Mouse (Mus musculus) MEL (cell line): ENCODE measurements around the gene Plcb4. TPM values are rescaled to one million over a fixed set of nuclear protein-coding genes. Genes with fewer than 3 reads are reported as not detected.

ENCODE experiments used
- DNase-seq: peaks from one replicate; pipeline ENCODE4 v3.0.0; 2011; ENCODE audit warnings: low read depth, low spot score
- H3K27ac ChIP-seq: 2 replicates; pipeline ENCODE4 v1.5.1; 2012; ENCODE audit warnings: low read depth, mild to moderate bottlenecking, control low read depth, low read length, moderate library complexity; ENCODE audit not compliant: control insufficient read depth
- H3K27me3 ChIP-seq, 2 experiments: fragments of 150-350 bp in 1 of 2; sonication (generic) in 1 of 2; 2 replicates each; pipeline ENCODE4 v1.6.1; 2012; ENCODE audit warnings: low read length in 2 of 2, mild to moderate bottlenecking in 2 of 2, improper control_type of control experiment in 1 of 2, moderate library complexity in 1 of 2; ENCODE audit not compliant: insufficient read depth in 2 of 2, control insufficient read depth in 1 of 2
- H3K36me3 ChIP-seq, 2 experiments: 2 replicates each; pipeline ENCODE4 v1.6.1; 2012 to 2014; ENCODE audit warnings: low read length in 2 of 2, improper control_type of control experiment in 1 of 2, inconsistent platforms in 1 of 2, mild to moderate bottlenecking in 1 of 2; ENCODE audit not compliant: insufficient read depth in 2 of 2, control insufficient read depth in 1 of 2
- H3K4me1 ChIP-seq, 2 experiments: fragments of 150-350 bp in 1 of 2; sonication (generic) in 1 of 2; 2 replicates each; pipeline ENCODE4 v1.6.1; 2012; ENCODE audit warnings: low read length in 2 of 2, improper control_type of control experiment in 1 of 2, mild to moderate bottlenecking in 1 of 2; ENCODE audit not compliant: insufficient read depth in 2 of 2, control insufficient read depth in 1 of 2
- H3K4me3 ChIP-seq, 2 experiments: fragments of 150-350 bp in 1 of 2; sonication (generic) in 1 of 2; 2 replicates each; pipeline ENCODE4 v1.5.1; 2012; ENCODE audit warnings: low read depth in 2 of 2, low read length in 2 of 2, mild to moderate bottlenecking in 2 of 2, moderate library complexity in 2 of 2, control low read depth in 1 of 2, improper control_type of control experiment in 1 of 2; ENCODE audit not compliant: control insufficient read depth in 1 of 2, insufficient read depth in 1 of 2
- H3K79me2 ChIP-seq: 2 replicates; pipeline ENCODE4 v1.6.1; 2012; ENCODE audit warnings: mild to moderate bottlenecking, low read length, moderate library complexity; ENCODE audit not compliant: control insufficient read depth, poor library complexity, insufficient read depth
- H3K9ac ChIP-seq: 2 replicates; pipeline ENCODE4 v1.6.1; 2012; ENCODE audit warnings: low read depth, mild to moderate bottlenecking, control low read depth, low read length, moderate library complexity; ENCODE audit not compliant: control insufficient read depth, poor library complexity, severe bottlenecking
- H3K9me3 ChIP-seq: fragments of 150-350 bp; sonication (generic); replicated peaks from 2 replicates; pipeline ENCODE4 v1.6.1; 2012; ENCODE audit warnings: mild to moderate bottlenecking, low read length, improper control_type of control experiment, moderate library complexity; ENCODE audit not compliant: insufficient read depth
- BHLHE40 ChIP-seq: IDR thresholded peaks from 2 replicates; pipeline ENCODE4 v1.6.1; 2012; ENCODE audit warnings: low read depth, mild to moderate bottlenecking, inconsistent platforms, low read length, improper control_type of control experiment, borderline replicate concordance
- CHD1 ChIP-seq: IDR thresholded peaks from 2 replicates; pipeline ENCODE4 v1.6.1; 2012; ENCODE audit warnings: low read depth, mild to moderate bottlenecking, inconsistent platforms, low read length, improper control_type of control experiment
- CTCF ChIP-seq, 3 experiments: IDR thresholded peaks in 2 of 3; conservative IDR thresholded peaks in 1 of 3; 2 replicates each; pipeline ENCODE4 v1.5.1; 2011 to 2012; ENCODE audit warnings: low read length in 3 of 3, low read depth in 2 of 3, mild to moderate bottlenecking in 2 of 3, improper control_type of control experiment in 1 of 3, inconsistent platforms in 1 of 3, mixed read lengths in 1 of 3, moderate library complexity in 1 of 3; ENCODE audit not compliant: control insufficient read depth in 1 of 3, insufficient read depth in 1 of 3, poor library complexity in 1 of 3, severe bottlenecking in 1 of 3
- ETS1 ChIP-seq: IDR thresholded peaks from 2 replicates; pipeline ENCODE4 v1.6.1; 2012; ENCODE audit warnings: low read depth, mild to moderate bottlenecking, inconsistent platforms, low read length, improper control_type of control experiment, moderate library complexity
- GATA1 ChIP-seq: IDR thresholded peaks from 2 replicates; pipeline ENCODE4 v1.6.1; 2011; ENCODE audit warnings: low read depth, low read length, improper control_type of control experiment
- HCFC1 ChIP-seq: IDR thresholded peaks from 2 replicates; pipeline ENCODE4 v1.6.1; 2012; ENCODE audit warnings: low read depth, mild to moderate bottlenecking, inconsistent platforms, low read length, improper control_type of control experiment, moderate library complexity
- KAT2A ChIP-seq: conservative IDR thresholded peaks from 2 replicates; pipeline ENCODE4 v1.6.1; 2012; ENCODE audit warnings: low read depth, low read length, improper control_type of control experiment, inconsistent platforms
- MAX ChIP-seq: IDR thresholded peaks from 2 replicates; pipeline ENCODE4 v1.6.1; 2011; ENCODE audit warnings: low read length, improper control_type of control experiment
- MAZ ChIP-seq: IDR thresholded peaks from 2 replicates; pipeline ENCODE4 v1.6.1; 2012; ENCODE audit warnings: low read depth, mild to moderate bottlenecking, inconsistent platforms, low read length, improper control_type of control experiment
- MEF2A ChIP-seq: IDR thresholded peaks from 2 replicates; pipeline ENCODE4 v1.6.1; 2014; ENCODE audit warnings: low read depth, mild to moderate bottlenecking, inconsistent platforms, low read length, improper control_type of control experiment; ENCODE audit not compliant: poor library complexity, insufficient replicate concordance, severe bottlenecking; ENCODE audit errors: extremely low read depth
- MYB ChIP-seq: IDR thresholded peaks from 2 replicates; pipeline ENCODE4 v1.6.1; 2011; ENCODE audit warnings: mild to moderate bottlenecking, low read depth, low read length, improper control_type of control experiment
- NELFE ChIP-seq: IDR thresholded peaks from 2 replicates; pipeline ENCODE4 v1.6.1; 2011; ENCODE audit warnings: low read depth, low read length, improper control_type of control experiment
- NRF1 ChIP-seq: IDR thresholded peaks from 2 replicates; pipeline ENCODE4 v1.6.1; 2014; ENCODE audit warnings: low read depth, mild to moderate bottlenecking, inconsistent platforms, low read length, improper control_type of control experiment, moderate library complexity; ENCODE audit not compliant: poor library complexity, insufficient read depth, severe bottlenecking
- POLR2A ChIP-seq, 2 experiments: IDR thresholded peaks; 2 replicates each; pipeline ENCODE4 v1.6.1; 2011 to 2012; ENCODE audit warnings: low read length in 2 of 2, mild to moderate bottlenecking in 2 of 2, control low read depth in 1 of 2, improper control_type of control experiment in 1 of 2, low read depth in 1 of 2, moderate library complexity in 1 of 2; ENCODE audit not compliant: control insufficient read depth in 1 of 2, insufficient read depth in 1 of 2, poor library complexity in 1 of 2
- POLR2AphosphoS5 ChIP-seq: IDR thresholded peaks from 2 replicates; pipeline ENCODE4 v1.6.1; 2012; ENCODE audit warnings: low read depth, borderline replicate concordance, mild to moderate bottlenecking, inconsistent platforms, low read length, moderate library complexity, mixed read lengths
- RAD21 ChIP-seq: IDR thresholded peaks from 2 replicates; pipeline ENCODE4 v1.6.1; 2011; ENCODE audit warnings: mild to moderate bottlenecking, low read depth, low read length, improper control_type of control experiment
- SMC3 ChIP-seq: IDR thresholded peaks from 2 replicates; pipeline ENCODE4 v1.6.1; 2011; ENCODE audit warnings: low read depth, low read length, improper control_type of control experiment
- TAL1 ChIP-seq: IDR thresholded peaks from 2 replicates; pipeline ENCODE4 v1.6.1; 2012; ENCODE audit warnings: mild to moderate bottlenecking, inconsistent platforms, low read length, moderate library complexity, mixed read lengths
- UBTF ChIP-seq: IDR thresholded peaks from 2 replicates; pipeline ENCODE4 v1.6.1; 2012; ENCODE audit warnings: low read depth, mild to moderate bottlenecking, inconsistent platforms, low read length, improper control_type of control experiment, moderate library complexity, borderline replicate concordance; ENCODE audit not compliant: insufficient read depth
- USF1 ChIP-seq: IDR thresholded peaks from 2 replicates; pipeline ENCODE4 v1.6.1; 2014; ENCODE audit warnings: low read depth, mild to moderate bottlenecking, inconsistent platforms, low read length, improper control_type of control experiment, moderate library complexity
- ZC3H11A ChIP-seq: IDR thresholded peaks from 2 replicates; pipeline ENCODE4 v1.6.1; 2012; ENCODE audit warnings: low read depth, mild to moderate bottlenecking, inconsistent platforms, low read length, improper control_type of control experiment
- ZMIZ1 ChIP-seq: IDR thresholded peaks from 2 replicates; pipeline ENCODE4 v1.6.1; 2012; ENCODE audit warnings: low read depth, mild to moderate bottlenecking, inconsistent platforms, low read length, improper control_type of control experiment, moderate library complexity
- polyA plus RNA-seq, 2 experiments: library from polyadenylated mRNA; stranded (reverse) in 1 of 2; unstranded in 1 of 2; fragments of >175 nt in 1 of 2; fragments of >200 nt in 1 of 2; gene quantifications; 2 replicates each; pipeline versions ENCODE4 v1.2.1 to v1.2.4; 2012; ENCODE audit warnings: low replicate concordance in 2 of 2, low read depth in 1 of 2; ENCODE audit not compliant: insufficient read length in 2 of 2, insufficient read depth in 1 of 2, missing spikeins in 1 of 2
- total RNA-seq: library from RNA; depleted of rRNA; stranded (reverse); fragments of 300-350 nt; gene quantifications from 2 replicates; pipeline ENCODE4 v1.2.3, GENCODE M21; 2012

Gene Plcb4
- total and polyA plus RNA-seq, 3 experiments: not detected

GRCm38 (mm10) chr2:136002118-136002517 is 343.3 kb downstream of the Plcb4 start:
- Histone ChIP-seq H3K4me1 (no peaks in the 10 kb centered on the region), H3K9ac (no peak overlapping the region), H3K27ac (no peak overlapping the region), H3K4me3 (no peak overlapping the region), H3K36me3 (no peaks in the 10 kb centered on the region), H3K27me3 (no peaks in the 10 kb centered on the region), H3K9me3 (no peaks in the 10 kb centered on the region), H3K79me2 (no peaks in the 10 kb centered on the region)
- TF ChIP-seq CTCF (IDR thresholded peaks at IDR 0.05 in 2 of 3, conservative IDR thresholded peaks at IDR 0.05 in 1 of 3; ENCODE audit: control insufficient read depth in 1 of 3, insufficient read depth in 1 of 3, low read depth in 2 of 3, low read length in 3 of 3, poor library complexity in 1 of 3, severe bottlenecking in 1 of 3) (peak in 2 of 3 experiments; percentile 9 to 15; a peak in 2 of 6 replicates), POLR2AphosphoS5 (no peak)
- DNase-seq: no peak

GRCm38 (mm10) chr2:136003836-136004235 is 345.0 kb downstream of the Plcb4 start:
- no peak overlapping the region for H3K9ac ChIP-seq

GRCm38 (mm10) chr2:136006280-136006679 is 347.5 kb downstream of the Plcb4 start:
- DNase-seq: no peak
- H3K9me3 ChIP-seq: no peaks in the 10 kb centered on the region
- H3K4me3 ChIP-seq: no peak overlapping the region
- no peak overlapping the region for H3K27ac ChIP-seq
- no peaks in the 10 kb centered on the region for H3K36me3 ChIP-seq
- no peaks in the 10 kb centered on the region for H3K79me2 ChIP-seq
- no peak overlapping the region for H3K9ac ChIP-seq
- H3K4me1 ChIP-seq: no peaks in the 10 kb centered on the region
- no peaks in the 10 kb centered on the region for H3K27me3 ChIP-seq
- TF ChIP-seq SMC3: no peak
- no peak for TF ChIP-seq CHD1
- TF ChIP-seq ZC3H11A: no peak
- TF ChIP-seq TAL1: no peak
- TF ChIP-seq ZMIZ1: no peak
- no peak for TF ChIP-seq KAT2A
- no peak for TF ChIP-seq MYB
- no peak for TF ChIP-seq NRF1
- no peak for TF ChIP-seq HCFC1

More at GRCm38 (mm10) chr2:136003836-136004235, 345.0 kb downstream of the Plcb4 start:
- no peak overlapping the region for H3K4me3 ChIP-seq
- no peaks in the 10 kb centered on the region for H3K4me1 ChIP-seq
- H3K79me2 ChIP-seq: no peaks in the 10 kb centered on the region
- no peak for DNase-seq
- no peaks in the 10 kb centered on the region for H3K9me3 ChIP-seq
- no peak for TF ChIP-seq GATA1
- no peak for TF ChIP-seq MAX
- no peak for TF ChIP-seq MAZ
- TF ChIP-seq KAT2A: no peak
- no peak for TF ChIP-seq CTCF (IDR thresholded peaks at IDR 0.05 in 2 of 3, conservative IDR thresholded peaks at IDR 0.05 in 1 of 3; ENCODE audit: control insufficient read depth in 1 of 3, insufficient read depth in 1 of 3, low read depth in 2 of 3, low read length in 3 of 3, poor library complexity in 1 of 3, severe bottlenecking in 1 of 3)
- TF ChIP-seq RAD21: no peak
- TF ChIP-seq UBTF: no peak
- no peak for TF ChIP-seq POLR2A (IDR thresholded peaks at IDR 0.05; ENCODE audit: control insufficient read depth in 1 of 2, insufficient read depth in 1 of 2, low read depth in 1 of 2, low read length in 2 of 2, poor library complexity in 1 of 2)
- no peak for TF ChIP-seq POLR2AphosphoS5
- no peak for TF ChIP-seq BHLHE40
- TF ChIP-seq USF1: no peak
- no peak for TF ChIP-seq ETS1
- no peak for TF ChIP-seq MEF2A
- no peak for TF ChIP-seq NRF1
- no peak for TF ChIP-seq SMC3
- TF ChIP-seq NELFE: no peak
- H3K27ac ChIP-seq: no peak overlapping the region
- H3K27me3 ChIP-seq: no peaks in the 10 kb centered on the region
- no peaks in the 10 kb centered on the region for H3K36me3 ChIP-seq
